Mouse (Mus musculus) gastrocnemius, postnatal 4 days (tissue): ENCODE results near the gene Ubxn6. TPM values are rescaled to one million over a fixed set of nuclear protein-coding genes. Genes with fewer than 3 reads are reported as not detected.
"Not testable (repeated sequence)": the region's sequence is repeated elsewhere in the genome, so short reads cannot be mapped to it uniquely, and the experiment has no call there.

Experiments
- DNase-seq, 2 experiments: peaks; one replicate each; pipeline ENCODE4 v3.0.0; 2021 to 2022; ENCODE audit warnings: low spot score in 2 of 2, mixed read lengths in 2 of 2
- long read RNA-seq, 2 experiments: library from polyadenylated mRNA; stranded (forward); transcript quantifications; one replicate each; pipeline ENCODE4 v2.0.0; 2021
- total RNA-seq, 2 experiments: library from RNA; stranded (reverse); gene quantifications; 2 replicates each; pipeline ENCODE4 v1.2.3; 2021

Gene Ubxn6
- total RNA-seq: 10 to 100 TPM; 45.7 to 46.1 TPM
- long read RNA-seq, experiment 1, transcript Ubxn6-201 (11 exons, 2,949 nt): major isoform, 46 of 59 reads
- long read RNA-seq, experiment 1, partial matches to known transcripts: 5 of 59 reads
- long read RNA-seq, experiment 1, other reads (novel, unspliced or antisense): 6 of 59 reads
- long read RNA-seq, experiment 2, transcript Ubxn6-201 (11 exons, 2,949 nt): major isoform, 90 of 95 reads
- long read RNA-seq, experiment 2, partial matches to known transcripts: 1 of 95 reads
- long read RNA-seq, experiment 2, other reads (novel, unspliced or antisense): 4 of 95 reads

DNA sequence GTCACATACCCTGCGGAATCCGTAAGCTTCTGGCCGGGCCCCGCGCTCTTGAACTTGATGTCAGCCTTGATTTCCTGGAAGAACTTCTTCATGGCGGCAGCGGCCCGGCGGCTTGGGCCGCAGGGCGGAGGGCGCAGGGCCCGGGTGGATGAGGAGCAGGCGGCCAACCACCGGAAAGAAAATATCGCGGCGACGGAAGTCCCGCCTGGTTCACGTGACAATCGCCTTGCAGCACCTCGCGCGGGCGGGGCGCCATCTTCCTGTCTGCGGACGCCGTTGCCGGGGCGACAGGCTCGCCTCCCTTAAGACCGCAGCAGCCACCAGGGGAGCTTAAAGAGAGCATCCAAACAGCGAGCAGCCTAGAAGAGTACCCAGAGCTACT lies at the start of gene Ubxn6:
Gene Ubxn6 (minus strand): TSS at position 202 of the 382 bp plus-strand sequence.
- DNase-seq: peak; percentile 97 to 99

DNA sequence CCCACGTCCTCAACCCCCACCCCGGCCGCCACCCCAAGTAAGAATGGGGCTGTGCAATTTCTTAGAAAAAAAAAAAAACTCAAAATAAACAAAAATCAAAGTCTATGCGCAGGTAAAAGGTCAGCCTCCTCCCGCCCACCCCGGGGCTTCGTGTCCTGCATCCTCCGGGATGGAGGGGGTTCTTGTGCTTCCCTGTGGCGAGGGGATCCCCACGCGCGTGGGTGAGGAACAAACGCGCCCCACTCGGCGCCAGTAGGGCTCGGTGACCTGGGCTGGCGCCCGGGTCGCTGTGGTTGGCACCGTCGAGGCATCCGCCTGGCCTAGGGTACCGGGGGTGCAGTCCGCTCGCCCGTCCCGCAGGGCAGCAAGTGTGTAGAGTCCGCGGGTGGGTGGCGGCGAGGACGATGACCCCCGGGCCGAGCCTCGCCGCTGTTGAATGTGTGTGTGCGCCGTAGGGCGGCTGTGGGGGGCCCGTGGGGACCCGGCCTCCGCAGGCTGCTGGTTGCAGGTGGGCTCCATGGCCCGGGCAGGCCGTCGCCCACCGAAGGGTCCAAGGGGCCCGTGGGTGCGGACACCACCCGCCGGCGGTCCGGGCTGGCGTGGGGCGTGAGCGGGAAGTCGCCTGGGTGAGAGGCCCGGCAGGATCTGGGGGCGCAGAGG lies 49.0 kb upstream of the Ubxn6 start:
- no peak for DNase-seq

DNA sequence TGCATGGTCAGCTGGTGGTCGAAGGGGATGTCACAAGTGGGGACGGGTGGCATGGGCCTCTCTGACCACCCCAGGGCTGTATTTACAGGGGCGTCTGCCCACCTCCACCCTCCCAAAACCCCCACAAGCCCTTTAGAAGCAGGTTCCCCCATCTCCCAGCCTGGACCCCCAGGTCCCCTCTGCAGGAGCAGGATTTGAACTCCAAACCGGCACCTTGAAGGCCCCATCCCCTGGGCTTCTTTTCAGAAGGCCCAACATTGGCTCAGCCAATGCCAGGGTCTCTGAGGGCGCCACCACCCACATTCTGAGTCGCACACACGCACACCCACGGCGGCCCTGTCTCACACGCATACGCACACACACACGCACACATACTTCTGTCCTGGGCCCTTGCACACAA lies 48.3 kb upstream of the Ubxn6 start:
- DNase-seq: no peak

DNA sequence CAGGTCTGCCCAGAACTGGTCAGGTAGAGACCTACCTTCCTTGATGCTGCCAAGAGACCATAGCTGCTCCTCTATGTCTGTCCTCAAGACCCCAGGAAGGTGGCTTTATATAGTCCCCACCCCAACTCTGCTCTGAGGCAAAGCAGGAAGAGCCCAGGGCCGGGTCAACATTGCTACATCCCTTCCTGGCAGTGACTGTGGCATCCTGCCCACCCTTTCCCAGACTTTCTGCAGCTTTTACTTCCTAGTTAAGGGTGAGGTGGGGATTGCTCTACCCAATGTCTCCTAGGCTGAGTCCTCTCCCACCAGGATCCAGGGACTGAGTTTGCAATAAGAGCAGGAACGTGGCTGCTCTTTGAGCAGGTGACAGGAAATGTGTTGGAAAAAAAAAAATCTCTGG lies 47.0 kb upstream of the Ubxn6 start, which contains the start of gene Lrg1:
Gene Lrg1 (minus strand): TSS at position 176 of the 400 bp plus-strand sequence.
- no peak for DNase-seq

DNA sequence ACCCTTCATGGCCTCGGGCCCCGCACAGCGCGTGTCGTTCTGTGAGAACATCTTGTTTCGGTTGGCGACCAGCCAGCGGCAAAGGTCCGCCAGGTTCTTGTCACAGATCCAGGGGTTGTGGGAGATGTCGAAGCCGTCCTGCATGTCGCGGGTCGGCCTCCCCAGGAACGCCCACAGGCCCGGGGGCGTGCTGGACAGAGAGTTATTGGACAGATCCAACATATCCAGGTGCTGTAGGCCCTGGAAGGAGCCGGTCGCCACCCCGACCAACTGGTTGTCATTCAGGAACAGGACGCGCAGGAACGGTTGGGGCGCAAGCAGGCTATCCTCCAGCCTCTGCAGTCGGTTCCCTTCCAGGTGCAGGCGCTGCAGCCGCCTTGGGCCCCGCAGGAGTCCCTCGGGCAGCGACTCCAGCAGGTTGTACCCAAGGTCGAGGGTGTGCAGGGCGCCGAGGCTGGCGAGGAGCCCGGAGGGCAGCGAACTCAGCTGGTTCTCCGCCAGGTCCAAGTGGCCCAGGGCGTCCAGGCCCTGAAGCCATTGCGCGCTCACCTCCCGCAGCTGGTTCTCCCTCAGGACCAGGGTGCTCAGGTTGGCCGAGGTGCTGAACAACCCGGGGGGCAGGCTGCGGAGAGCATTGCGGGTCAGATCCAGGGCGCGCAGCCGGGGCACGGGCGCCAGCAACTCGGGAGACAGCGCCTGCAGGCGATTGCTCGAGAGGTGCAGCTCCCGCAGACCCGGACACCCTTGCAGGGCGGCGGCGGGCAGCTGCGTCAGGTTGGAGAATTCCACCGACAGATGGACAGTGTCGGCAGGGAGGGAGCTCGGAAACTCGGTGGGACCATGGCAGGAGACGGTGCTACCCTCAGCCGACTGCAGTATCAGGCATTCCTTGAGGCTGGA lies 45.4 kb upstream of the Ubxn6 start:
- DNase-seq: peak in 1 of 2 experiments; percentile 49

DNA sequence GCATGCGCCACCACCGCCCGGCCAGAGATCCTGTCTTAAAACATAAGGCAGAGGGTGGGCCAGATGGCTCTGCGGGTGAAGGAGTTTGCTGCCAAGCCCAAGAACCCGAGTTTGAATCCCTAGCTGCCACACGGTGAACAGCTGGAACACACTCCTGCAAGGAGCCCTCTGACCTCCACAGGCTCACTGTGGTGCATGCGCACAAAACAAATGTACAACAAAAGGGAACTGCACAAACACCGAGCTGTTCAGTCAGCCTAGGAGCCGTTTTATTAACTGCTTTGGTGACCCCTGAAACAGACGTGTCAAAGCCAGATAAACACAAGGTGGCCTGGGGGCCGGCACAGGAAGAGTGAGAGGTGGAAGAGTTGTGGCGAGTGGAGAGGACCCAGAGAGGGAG lies 44.6 kb upstream of the Ubxn6 start:
- DNase-seq: no peak

DNA sequence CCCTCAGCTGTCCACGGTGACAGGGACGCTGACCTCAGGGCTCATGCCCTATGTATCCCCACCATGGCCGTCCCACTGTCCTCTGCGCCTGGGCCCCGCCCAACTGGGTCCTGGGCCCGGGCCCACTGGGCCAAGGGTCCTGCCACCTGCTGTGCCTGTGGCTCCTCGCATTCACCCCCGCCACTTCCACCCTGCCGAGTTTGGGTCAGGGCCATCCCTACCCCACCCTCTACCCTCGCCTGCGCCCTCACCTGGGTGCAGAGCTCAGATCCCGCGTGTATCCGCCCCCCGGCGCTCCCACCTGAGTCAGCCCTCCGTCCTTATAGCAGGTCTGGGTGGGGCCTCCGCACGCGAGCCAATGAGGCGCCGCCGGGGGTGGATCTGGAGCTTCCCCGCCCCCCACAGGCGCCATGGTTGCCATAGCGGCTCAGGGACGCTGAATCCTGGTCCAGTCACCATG lies 42.5 kb upstream of the Ubxn6 start, which contains the start of gene Plin5:
Gene Plin5 (minus strand): TSS at position 346 of the 460 bp plus-strand sequence.
- DNase-seq: peak in 1 of 2 experiments; percentile 64

DNA sequence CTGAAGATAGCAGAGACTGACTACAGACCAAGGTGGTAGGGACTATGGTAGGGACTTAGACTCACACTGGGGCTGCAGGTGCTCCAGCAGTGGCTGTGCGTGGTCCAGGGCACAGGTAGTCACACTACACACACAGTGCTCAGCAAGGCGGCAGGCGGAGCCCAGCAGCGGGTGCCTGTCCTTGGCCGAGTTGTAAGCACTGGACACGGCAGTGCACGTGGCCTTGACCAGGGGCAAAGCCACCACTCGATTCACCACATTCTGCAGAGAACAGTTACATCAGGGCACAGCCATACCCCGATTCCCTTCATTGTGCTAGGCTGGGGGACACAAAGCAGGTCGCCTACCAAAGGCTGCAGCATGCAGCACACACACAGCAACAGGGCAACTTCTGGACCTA lies 41.4 kb upstream of the Ubxn6 start:
- no peak for DNase-seq

DNA sequence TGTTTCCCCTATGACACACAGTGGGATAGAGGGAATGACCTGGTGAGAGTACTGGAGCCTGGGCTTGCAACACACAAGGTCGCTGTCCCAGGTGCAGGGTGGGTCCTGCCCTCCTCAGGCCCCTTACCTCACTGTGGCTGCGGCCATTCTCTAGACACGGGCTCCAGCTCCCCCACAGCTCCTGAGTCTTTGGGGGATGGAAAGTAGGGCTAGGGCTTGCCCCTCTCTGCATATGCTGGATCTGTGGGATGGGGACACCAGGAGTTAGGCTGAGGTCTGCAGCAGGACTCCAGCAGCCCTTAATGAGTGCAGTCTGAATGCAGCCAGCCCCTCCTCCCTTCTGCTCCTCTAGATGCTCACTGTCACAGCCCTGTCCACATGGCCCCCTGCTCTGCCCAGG lies 37.9 kb upstream of the Ubxn6 start:
- no peak for DNase-seq

DNA sequence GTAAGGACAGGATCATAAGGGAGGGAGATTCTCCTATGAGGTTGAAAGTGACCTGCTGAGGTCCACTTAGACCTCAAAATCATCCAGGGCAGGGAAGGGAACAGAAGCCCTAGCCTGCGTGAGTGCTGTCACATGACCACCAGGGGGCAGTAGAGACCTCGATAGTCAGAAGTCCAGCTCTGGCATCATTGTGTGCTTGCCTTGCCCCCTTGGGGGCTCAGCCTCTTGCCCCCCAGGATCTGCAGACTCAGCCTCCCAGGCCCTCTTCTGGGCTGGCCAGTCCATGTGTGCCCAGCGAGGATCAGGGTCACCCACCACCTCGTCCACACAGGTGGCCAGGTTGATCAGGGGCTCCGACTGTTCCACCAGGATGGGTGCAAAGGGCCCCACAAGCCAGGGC lies 37.0 kb upstream of the Ubxn6 start:
- DNase-seq: peak in 1 of 2 experiments; percentile 68

DNA sequence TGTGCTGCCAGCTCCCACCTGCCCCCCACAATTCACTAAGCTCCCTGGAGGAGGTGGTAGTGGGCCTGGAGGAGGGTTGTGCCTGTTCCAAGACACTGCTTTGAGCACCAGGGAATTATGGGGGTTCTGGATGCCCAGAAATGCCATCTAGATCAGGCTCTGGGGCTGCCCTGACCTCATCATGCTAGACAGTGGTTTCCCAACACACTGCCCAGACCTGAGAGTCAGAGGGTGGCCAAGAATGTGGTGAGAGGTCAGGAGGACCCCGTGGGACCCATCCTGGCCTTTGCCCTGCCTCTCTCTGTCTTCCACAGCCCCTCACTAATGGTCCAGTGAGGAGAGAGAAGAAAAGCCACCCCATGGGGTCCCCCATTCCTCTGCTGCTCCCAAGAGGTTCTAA lies 36.2 kb upstream of the Ubxn6 start:
- no peak for DNase-seq

DNA sequence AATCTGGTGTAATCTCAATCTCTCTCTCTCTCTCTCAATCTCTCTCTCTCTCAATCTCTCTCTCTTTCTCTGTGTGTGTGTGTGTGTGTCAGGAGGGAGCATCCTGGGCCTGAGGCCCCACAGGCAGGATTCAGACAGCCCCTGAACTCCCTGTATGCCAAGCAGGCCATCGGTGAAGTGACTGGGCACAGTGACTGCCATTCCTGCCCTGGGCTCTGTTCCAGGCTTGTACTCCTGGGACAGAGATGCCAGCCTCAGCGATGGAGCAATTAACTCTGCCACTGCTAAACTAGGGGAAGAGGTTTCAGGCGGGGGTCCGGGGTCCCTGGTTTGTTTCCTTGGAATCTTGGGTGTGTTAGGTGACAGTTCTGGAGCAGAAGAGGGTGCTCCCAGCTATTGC lies 35.7 kb upstream of the Ubxn6 start:
- no peak for DNase-seq

DNA sequence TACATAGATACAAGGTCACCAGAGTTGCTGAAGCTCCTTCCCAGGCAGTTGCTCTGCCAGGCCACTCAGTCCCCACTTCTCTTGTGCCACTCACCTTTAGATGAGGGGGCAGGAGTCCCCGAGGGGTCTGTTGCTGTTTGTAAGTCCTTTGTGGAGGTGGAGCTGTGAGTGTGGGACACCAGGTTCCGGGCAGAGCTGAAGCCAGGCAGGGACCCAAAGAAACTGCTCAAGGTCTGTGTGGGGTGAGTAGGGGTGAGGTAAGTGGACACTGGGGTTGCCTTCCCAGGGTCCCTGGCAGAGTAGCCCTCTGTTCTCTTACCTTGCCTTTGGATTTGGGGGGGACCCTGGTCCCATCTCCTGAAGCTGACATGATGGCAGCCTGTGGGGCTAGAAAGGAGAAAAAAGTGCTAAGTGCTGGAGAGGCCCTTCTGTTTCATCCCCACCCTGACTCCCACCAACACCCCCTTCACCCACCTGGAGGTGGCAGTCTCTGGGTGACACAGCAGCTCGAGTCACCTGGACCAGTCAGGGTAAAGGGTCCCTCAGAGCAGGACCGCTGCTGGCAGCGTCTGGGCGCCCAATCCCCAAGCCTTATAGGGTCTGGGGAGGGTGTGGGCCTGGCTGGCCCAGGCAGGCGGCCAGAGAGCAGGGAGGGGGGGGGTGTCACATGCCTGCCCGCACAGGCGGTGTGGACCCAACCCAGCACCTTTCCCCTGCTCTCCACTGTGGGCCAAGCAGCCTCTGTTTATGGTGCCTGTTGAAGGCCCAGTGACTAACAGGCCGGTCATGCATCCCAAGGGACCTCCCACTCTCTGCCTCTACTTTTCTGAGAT lies 34.6 kb upstream of the Ubxn6 start, which contains the start of gene Plin4:
Gene Plin4 (minus strand): TSS at position 585 of the 833 bp plus-strand sequence.
- peak; percentile 8 to 25 for DNase-seq

DNA sequence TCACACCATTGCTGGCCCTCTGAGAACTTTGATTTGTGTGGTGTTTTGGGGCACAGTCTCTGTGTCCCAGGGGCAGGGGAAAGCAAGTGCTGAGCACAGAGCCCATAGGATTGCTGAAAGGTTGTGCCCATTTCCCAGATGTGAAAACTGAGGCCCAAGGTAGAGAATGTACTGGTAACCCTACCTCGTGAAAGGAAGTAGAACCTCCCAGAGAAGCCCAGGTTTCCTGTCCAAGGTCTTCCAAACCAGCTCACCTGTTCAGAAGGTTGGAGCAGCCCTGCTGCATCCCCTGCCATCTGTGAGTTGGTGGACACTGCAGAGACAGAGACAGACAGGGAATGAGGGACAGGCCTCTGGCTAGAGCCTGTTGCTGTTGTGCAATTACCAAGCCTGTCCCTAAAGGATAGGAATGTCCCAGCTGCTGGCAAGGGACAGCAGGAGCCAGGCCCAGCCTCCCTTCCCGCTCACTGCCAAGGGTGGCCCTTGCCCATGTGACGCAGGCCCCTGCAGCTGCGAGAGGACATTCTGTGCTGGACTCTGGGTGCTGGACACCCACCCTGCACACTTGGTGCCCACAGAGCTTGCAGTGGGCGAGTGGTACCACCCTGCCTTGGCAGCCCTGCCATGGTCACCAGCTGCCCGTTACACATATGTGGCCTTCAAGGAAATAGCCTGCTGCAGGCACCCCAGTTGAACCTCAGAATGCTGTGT lies 33.7 kb upstream of the Ubxn6 start:
- DNase-seq: peak; percentile 25 to 61

DNA sequence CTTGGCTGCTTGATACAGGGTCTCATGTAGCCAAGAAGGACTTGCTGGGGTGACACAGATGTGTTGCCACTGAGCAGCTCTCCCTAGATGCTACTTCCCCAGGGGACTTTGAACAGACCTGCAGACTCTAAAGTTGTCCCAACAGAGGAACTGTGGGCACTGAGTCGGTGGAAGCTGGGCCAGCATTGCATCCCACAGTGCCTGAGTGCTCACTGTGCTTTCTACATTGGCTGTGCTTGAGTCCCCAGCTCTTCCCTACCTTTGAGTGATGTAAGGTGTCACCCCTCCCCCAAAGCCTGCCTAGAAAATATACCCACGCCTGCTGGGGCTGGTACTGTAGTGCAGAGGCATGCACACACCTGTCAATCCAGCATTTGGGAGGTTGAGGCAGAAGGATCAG lies 32.9 kb upstream of the Ubxn6 start:
- DNase-seq: no peak

DNA sequence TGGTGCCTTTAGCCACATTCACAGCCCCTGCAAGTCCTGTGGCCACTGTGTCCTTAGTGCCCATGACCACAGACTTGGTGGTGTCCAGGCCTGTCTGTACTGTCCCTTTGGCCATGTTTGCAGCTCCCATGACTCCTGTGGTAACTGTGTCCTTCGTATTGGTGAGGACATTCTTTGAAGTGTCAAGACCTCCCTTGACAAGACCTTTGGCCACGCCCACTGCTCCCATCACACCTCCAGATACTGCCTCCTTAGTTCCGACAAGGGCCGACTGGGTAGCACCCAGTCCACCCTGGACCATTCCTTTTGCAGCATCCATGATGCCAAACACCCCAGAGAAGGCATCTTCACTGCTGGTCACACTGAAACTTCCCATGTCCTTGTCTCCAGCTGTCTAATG lies 32.2 kb upstream of the Ubxn6 start:
- DNase-seq: no peak

DNA sequence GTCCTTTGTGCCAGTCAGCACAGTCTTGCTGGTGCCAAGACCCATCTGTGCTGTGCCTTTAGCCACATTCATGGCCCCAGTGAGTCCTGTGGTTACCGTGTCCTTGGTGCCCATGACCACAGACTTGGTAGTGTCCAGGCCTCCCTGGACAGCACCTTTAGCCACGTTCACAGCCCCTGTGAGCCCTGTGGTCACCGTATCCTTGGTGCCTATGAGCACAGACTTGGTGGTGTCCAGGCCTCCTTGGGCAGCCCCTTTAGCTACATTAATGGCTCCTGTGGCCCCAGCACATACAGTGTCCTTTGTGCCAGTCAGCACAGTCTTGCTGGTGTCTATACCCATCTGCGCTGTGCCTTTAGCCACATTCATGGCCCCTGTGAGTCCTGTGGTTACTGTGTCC lies 31.6 kb upstream of the Ubxn6 start:
- DNase-seq: not testable (repeated sequence)

DNA sequence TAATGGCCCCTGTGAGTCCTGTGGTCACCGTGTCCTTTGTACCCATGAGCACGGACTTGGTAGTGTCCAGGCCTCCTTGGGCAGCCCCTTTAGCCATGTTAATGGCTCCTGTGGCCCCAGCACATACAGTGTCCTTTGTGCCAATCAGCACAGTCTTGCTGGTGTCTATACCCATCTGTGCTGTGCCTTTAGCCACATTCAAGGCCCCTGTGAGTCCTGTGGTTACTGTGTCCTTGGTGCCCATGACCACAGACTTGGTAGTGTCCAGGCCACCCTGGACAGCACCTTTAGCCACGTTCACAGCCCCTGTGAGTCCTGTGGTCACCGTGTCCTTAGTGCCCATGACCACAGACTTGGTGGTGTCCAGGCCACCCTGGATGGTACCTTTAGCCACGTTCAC lies 30.0 kb upstream of the Ubxn6 start:
- DNase-seq: not testable (repeated sequence)

DNA sequence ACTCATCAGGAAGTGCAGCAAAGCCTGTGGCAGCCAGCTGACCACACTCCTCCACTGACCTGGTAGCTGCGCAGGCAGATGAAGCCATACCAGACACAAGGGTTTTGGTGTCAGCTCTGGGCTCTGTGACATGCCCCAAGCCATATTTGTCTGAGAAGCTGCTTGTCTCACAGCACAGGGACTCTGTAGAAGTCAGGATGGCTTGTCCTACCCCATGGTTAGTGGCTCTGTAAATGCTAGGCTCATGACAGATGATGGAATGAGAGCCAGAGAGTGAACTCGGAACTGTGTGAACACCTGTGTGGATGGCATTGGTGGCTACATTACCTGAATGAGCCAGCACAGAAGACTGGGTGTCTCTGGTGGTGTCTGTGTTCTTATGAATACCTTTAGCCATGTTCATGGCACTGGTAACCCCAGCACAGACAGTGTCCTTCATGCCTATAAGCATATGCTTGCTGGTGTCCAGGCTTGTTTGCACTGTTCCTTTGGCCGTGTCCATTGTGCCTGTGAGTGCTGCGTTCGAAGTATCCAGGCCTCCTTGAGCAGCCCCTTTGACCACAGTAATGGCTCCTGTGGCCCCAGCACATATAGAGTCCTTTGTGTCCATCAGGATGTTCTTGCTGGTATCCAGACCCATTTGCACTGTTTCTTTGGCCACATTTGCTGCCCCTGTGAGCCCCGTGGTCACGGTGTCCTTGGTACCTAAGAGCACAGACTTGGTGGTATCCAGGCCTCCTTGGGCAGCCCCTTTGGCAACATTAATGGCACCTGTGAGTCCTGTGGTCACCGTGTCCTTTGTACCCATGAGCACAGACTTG lies 28.8 kb upstream of the Ubxn6 start:
- DNase-seq: peak in 1 of 2 experiments; percentile 16
